Mouse (Mus musculus): ENCODE measurements at regions not wholly inside any gene's neighbourhood (a gene's known extent, or its start where the extent isn't known, plus 50 kb on each side); places are given as distances from the start of the nearest gene placed in this dataset.

- DNase-seq, result no peak
Observed at GRCm38 (mm10) chr8:18310927-18311326, 667.1 kb downstream of the Defb40 start.

- no peak for DNase-seq
Observed at GRCm38 (mm10) chr8:18287536-18288237, 690.4 kb downstream of the Defb40 start.

GRCm38 (mm10) chr8:18279932-18280331 is 698.1 kb downstream of the Defb40 start:
- no peak for DNase-seq

- no peak for DNase-seq
Observed at GRCm38 (mm10) chr8:18268301-18268700, 709.8 kb downstream of the Defb40 start.

- DNase-seq, result no peak
Observed at GRCm38 (mm10) chr8:18258287-18258961, 719.6 kb downstream of the Defb40 start.

- no peak for DNase-seq
Observed at GRCm38 (mm10) chr8:18246299-18246698, 731.8 kb downstream of the Defb40 start.

- DNase-seq, result no peak
Observed at GRCm38 (mm10) chr8:18217599-18217998, 760.5 kb downstream of the Defb40 start.

- no peak for DNase-seq
Observed at GRCm38 (mm10) chr8:18217192-18217591, 760.9 kb downstream of the Defb40 start.

- no peak for DNase-seq
Observed at GRCm38 (mm10) chr8:18216516-18216915, 761.5 kb downstream of the Defb40 start.

- no peak for DNase-seq
Observed at GRCm38 (mm10) chr8:18210067-18210466, 768.0 kb downstream of the Defb40 start.

GRCm38 (mm10) chr8:18208658-18209057 is 769.4 kb downstream of the Defb40 start:
- DNase-seq, result no peak

GRCm38 (mm10) chr8:18187486-18187885 is 790.6 kb downstream of the Defb40 start:
- no peak for DNase-seq

GRCm38 (mm10) chr8:18175544-18176092 is 802.4 kb downstream of the Defb40 start:
- DNase-seq, result no peak

- no peak for DNase-seq
Observed at GRCm38 (mm10) chr8:18158619-18159018, 819.4 kb downstream of the Defb40 start.

- no peak for DNase-seq
Observed at GRCm38 (mm10) chr8:18115333-18116044, 862.6 kb downstream of the Defb40 start.

- no peak for DNase-seq
Observed at GRCm38 (mm10) chr8:18113262-18113661, 864.8 kb downstream of the Defb40 start.

GRCm38 (mm10) chr8:18109480-18109879 is 868.6 kb downstream of the Defb40 start:
- DNase-seq, result no peak

- DNase-seq, result no peak
Observed at GRCm38 (mm10) chr8:18106827-18107226, 871.2 kb downstream of the Defb40 start.

GRCm38 (mm10) chr8:18065456-18065855 is 912.6 kb downstream of the Defb40 start:
- no peak for DNase-seq

GRCm38 (mm10) chr8:18059526-18059925 is 918.5 kb downstream of the Defb40 start:
- DNase-seq, result no peak

- no peak for DNase-seq
Observed at GRCm38 (mm10) chr8:18021196-18021595, 956.9 kb downstream of the Defb40 start.

- no peak for DNase-seq
Observed at GRCm38 (mm10) chr8:18007567-18007966, 970.5 kb downstream of the Defb40 start.

- DNase-seq, result no peak
Observed at GRCm38 (mm10) chr8:18005660-18006059, 972.4 kb downstream of the Defb40 start.
